Mouse (Mus musculus) testis, adult 2 months (tissue): ENCODE measurements around the gene Oaz1. TPM values are rescaled to one million over a fixed set of nuclear protein-coding genes. Genes with fewer than 3 reads are reported as not detected.
A peak's percentile ranks its signal among the peaks of the same experiment; 100 is the strongest.

Experiments
- H3K27ac ChIP-seq: fragments of 200-500 bp; 2 replicates; pipeline ENCODE4 v1.5.1; 2012; ENCODE audit warnings: low read depth, low read length; ENCODE audit not compliant: control insufficient read depth, insufficient read depth
- H3K27me3 ChIP-seq: fragments of 200-500 bp; 2 replicates; pipeline ENCODE4 v1.6.1; 2012; ENCODE audit warnings: mild to moderate bottlenecking, low read length, moderate library complexity; ENCODE audit not compliant: control insufficient read depth, insufficient read depth
- H3K36me3 ChIP-seq: fragments of 200-500 bp; 2 replicates; pipeline ENCODE4 v1.6.1; 2012; ENCODE audit warnings: mild to moderate bottlenecking, low read length; ENCODE audit not compliant: control insufficient read depth, insufficient read depth
- H3K4me1 ChIP-seq: fragments of 200-500 bp; 2 replicates; pipeline ENCODE4 v1.6.1; 2012; ENCODE audit warnings: low read length; ENCODE audit not compliant: control insufficient read depth, insufficient read depth
- H3K4me3 ChIP-seq: fragments of 200-500 bp; 2 replicates; pipeline ENCODE4 v1.5.1; 2012; ENCODE audit warnings: low read depth, mild to moderate bottlenecking, low read length, moderate library complexity, mixed read lengths; ENCODE audit not compliant: control insufficient read depth
- CTCF ChIP-seq: fragments of 200-500 bp; IDR thresholded peaks from 2 replicates; pipeline ENCODE4 v1.5.1; 2012; ENCODE audit warnings: low read depth, mild to moderate bottlenecking, inconsistent platforms, low read length, moderate library complexity; ENCODE audit not compliant: control insufficient read depth, insufficient read depth, insufficient replicate concordance
- POLR2A ChIP-seq: fragments of 200-500 bp; IDR thresholded peaks from 2 replicates; pipeline ENCODE4 v1.6.1; 2012; ENCODE audit warnings: low read depth, mild to moderate bottlenecking, inconsistent platforms, low read length, moderate library complexity; ENCODE audit not compliant: control insufficient read depth
- polyA plus RNA-seq: library from polyadenylated mRNA; depleted of rRNA; stranded (reverse); fragments of >200 nt; gene quantifications from 2 replicates; pipeline ENCODE4 v1.2.3, GENCODE M21; 2012; rRNA removed

Gene Oaz1
- 261 and 275 TPM in 2 replicates for polyA plus RNA-seq

DNA sequence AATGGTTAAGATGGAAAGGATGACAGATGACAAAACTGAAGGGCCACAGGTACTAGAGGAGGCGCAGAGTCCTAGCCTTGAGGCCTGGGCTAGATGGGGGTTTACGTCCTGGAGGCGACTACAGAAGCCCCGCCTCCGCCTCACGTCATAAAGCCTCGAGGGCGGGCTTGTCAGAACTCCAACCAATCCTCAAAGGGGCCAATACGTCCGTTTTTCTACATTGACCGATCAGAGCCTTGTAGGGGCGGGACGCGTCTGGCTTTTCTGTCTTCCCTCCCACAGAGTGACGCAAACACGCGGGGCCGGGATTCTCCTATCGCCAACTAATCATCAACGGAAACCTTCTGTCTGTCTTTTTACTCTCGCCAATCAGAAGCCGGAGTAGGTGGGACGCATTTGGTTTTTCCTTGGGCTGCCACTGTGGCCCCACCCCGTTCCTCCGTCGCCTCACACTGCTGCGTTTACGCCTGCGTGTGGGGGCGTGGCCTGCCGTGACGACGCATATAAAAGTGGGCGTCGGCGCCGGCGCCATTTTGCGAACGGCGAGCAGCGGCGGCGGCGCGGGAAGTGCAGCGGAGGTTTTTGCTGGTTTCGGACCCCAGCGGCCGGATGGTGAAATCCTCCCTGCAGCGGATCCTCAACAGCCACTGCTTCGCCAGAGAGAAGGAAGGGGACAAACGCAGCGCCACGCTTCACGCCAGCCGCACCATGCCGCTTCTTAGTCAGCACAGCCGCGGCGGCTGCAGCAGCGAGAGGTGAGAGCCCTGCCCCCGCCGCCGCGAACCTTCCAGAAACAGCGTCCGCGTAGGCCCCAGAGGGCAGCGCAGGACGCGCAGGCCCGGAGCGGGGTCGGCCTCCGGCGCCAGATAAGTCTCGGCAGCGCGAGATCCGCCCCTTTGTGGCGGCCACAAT lies at the start of gene Oaz1:
TSS of gene Oaz1 (plus strand) at position 506 of the 912 bp plus-strand sequence.
- no peaks in the 10 kb centered on the region for H3K27me3 ChIP-seq
- H3K27ac ChIP-seq: peak within 1 kb of the TSS; percentile 97
- TF ChIP-seq POLR2A (peak; percentile 90), CTCF (no peak)
- H3K4me1 ChIP-seq: peaks cover 12% of the 10 kb centered on the region
- peak within 1 kb of the TSS; percentile 88 for H3K4me3 ChIP-seq
- H3K36me3 ChIP-seq: no peaks in the 10 kb centered on the region

DNA sequence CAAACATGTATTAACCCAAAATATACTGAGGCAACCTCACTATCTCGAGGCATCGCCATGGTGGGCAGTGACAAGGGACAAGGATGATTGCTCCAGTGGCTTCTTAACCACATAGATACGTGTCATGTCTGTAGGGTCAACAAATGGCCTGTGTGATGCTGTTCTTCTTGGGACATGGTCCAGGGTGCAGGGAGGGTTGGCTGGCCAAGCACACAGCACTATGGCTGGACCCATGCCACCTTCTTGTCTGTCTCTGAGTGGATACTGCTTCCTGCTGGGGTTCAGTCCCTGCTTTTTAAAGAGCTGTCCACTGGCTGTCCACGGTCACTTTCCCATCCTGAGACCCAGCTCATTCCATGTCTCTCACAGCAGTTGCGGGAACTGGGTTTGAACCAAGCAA lies 49.3 kb upstream of the Oaz1 start:
- Histone ChIP-seq H3K36me3 (peaks cover 4% of the 10 kb centered on the region), H3K4me3 (no peak overlapping the region), H3K27me3 (no peaks in the 10 kb centered on the region), H3K4me1 (peaks cover 4% of the 10 kb centered on the region; the same call in 1 of the 2 replicates), H3K27ac (no peak overlapping the region)
- TF ChIP-seq CTCF (no peak), POLR2A (no peak)

DNA sequence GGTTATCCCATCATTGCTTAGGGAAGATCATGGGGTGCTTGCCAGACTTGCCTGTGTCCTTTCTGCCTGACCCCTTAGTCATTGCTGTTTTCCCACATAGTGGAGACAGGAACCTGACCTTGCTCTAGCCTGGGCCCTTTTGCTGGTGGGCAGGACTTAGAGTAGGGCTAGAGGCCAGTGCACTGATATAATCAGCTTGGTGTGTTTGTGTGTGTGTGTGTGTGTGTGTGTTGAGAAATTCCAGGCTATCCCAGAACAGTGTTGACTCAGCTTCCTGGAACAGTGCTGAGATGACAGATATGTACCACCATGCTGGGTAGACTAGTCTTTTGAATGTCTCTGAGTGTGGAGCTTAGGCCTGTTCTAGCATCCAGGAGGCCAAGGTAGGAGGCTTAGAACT lies 46.9 kb upstream of the Oaz1 start:
- Histone ChIP-seq H3K4me1 (no peaks in the 10 kb centered on the region), H3K27ac (no peak overlapping the region), H3K27me3 (no peaks in the 10 kb centered on the region), H3K4me3 (no peak overlapping the region), H3K36me3 (no peaks in the 10 kb centered on the region; the same call in none of the 2 replicates)
- no peak for TF ChIP-seq CTCF
- TF ChIP-seq POLR2A: no peak

- Histone ChIP-seq H3K4me3 (no peak overlapping the region), H3K4me1 (no peaks in the 10 kb centered on the region), H3K27ac (no peak overlapping the region), H3K36me3 (no peaks in the 10 kb centered on the region; the same call in none of the 2 replicates), H3K27me3 (no peaks in the 10 kb centered on the region)
- no peak for TF ChIP-seq POLR2A
- no peak for TF ChIP-seq CTCF
Measured at GRCm38 (mm10) chr10:80784302-80784701, 42.2 kb upstream of the Oaz1 start.

GRCm38 (mm10) chr10:80784871-80785270 lies 41.6 kb upstream of the Oaz1 start:
- no peak overlapping the region for H3K27ac ChIP-seq
- no peaks in the 10 kb centered on the region; the same call in none of the 2 replicates for H3K36me3 ChIP-seq
- TF ChIP-seq CTCF: no peak
- no peak for TF ChIP-seq POLR2A

GRCm38 (mm10) chr10:80785963-80786362 lies 40.5 kb upstream of the Oaz1 start:
- no peak for TF ChIP-seq CTCF
- no peak for TF ChIP-seq POLR2A
- Histone ChIP-seq H3K27ac (no peak overlapping the region), H3K27me3 (no peaks in the 10 kb centered on the region), H3K36me3 (no peaks in the 10 kb centered on the region; the same call in none of the 2 replicates), H3K4me3 (no peak overlapping the region), H3K4me1 (no peaks in the 10 kb centered on the region)

More at GRCm38 (mm10) chr10:80784871-80785270, 41.6 kb upstream of the Oaz1 start:
- no peaks in the 10 kb centered on the region for H3K27me3 ChIP-seq
- no peaks in the 10 kb centered on the region for H3K4me1 ChIP-seq
- no peak overlapping the region for H3K4me3 ChIP-seq

DNA sequence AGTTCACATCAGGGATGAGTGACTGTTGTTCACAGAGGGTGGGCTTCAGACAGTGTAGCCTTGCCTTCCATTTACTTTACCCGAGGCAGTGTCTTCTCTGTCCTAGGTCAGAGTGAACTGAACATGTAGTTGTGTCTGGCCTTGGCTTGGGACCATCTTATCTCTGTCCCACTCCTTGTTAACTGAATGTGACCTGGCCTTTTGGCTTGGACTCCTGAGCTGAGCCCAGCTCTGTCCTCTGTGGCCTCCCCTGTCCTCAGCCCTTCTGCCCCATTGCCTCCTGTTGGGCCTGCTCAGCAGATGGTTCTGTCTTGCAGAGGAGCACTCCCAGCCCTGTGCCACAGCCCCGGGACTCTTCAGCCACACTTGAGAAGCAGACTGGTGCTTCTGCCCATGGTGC lies 38.9 kb upstream of the Oaz1 start:
- no peak overlapping the region for H3K4me3 ChIP-seq
- H3K36me3 ChIP-seq: no peaks in the 10 kb centered on the region; the same call in none of the 2 replicates
- no peaks in the 10 kb centered on the region; the same call in none of the 2 replicates for H3K4me1 ChIP-seq
- TF ChIP-seq POLR2A (no peak), CTCF (no peak)
- H3K27ac ChIP-seq: no peak overlapping the region
- H3K27me3 ChIP-seq: no peaks in the 10 kb centered on the region
